Mouse (Mus musculus): Measurements from ENCODE around the gene Krt72. TPM values are rescaled to one million over a fixed set of nuclear protein-coding genes. Genes with fewer than 3 reads are reported as not detected.

Gene Krt72
- not detected in 2 replicates for polyA plus RNA-seq (2014; fragmentation: Nextera tagmentation; extraction: Ambion mirVana)

DNA sequence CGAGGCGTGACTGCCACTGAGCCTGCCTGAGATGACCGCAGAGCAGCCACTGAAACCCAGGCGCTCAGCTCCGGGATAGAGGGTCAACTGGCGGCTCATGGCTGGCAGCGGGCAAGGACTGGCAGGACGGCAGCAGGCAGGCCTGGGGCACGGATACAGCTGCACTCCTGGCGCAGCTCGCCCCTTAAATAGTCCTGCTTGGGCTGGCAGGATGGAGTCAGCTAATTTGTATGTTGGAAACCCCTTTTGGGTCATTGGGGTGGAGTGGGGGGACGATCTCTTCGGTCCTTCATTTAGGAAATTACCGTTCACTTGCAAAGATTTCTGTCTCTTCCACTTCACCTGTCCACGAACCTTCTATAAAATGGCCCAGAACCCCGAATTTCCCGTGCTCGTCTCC, at the start of gene Krt72:
Gene Krt72, minus strand, starts transcription at position 101 of the 400 bp plus-strand sequence.
- Histone ChIP-seq H3K36me3 (ENCODE audit: control insufficient read depth, insufficient read depth, low read length) (no peaks in the 10 kb centered on the region), H3K27ac (ENCODE audit: low read length) (no peak within 1 kb of the TSS), H3K4me2 (replicated peaks; ENCODE audit: low read depth, low read length) (no peak within 1 kb of the TSS), H3K4me3 (ENCODE audit: low read depth, low read length) (no peak within 1 kb of the TSS), H3K9me3 (ENCODE audit: control insufficient read depth, low read depth, low read length) (no peaks in the 10 kb centered on the region), H3K27me3 (ENCODE audit: control insufficient read depth, insufficient read depth, low read length) (no peaks in the 10 kb centered on the region), H3K9ac (replicated peaks; ENCODE audit: low read depth, low read length) (no peak within 1 kb of the TSS), H3K4me1 (ENCODE audit: control insufficient read depth, insufficient read depth, low read length) (no peaks in the 10 kb centered on the region)
- 92% methylated on average over 18 of the region's 18 CpGs for WGBS
- no peak for ATAC-seq (ENCODE audit: insufficient number of reproducible peaks, insufficient read depth, low FRiP score, low read depth)

DNA sequence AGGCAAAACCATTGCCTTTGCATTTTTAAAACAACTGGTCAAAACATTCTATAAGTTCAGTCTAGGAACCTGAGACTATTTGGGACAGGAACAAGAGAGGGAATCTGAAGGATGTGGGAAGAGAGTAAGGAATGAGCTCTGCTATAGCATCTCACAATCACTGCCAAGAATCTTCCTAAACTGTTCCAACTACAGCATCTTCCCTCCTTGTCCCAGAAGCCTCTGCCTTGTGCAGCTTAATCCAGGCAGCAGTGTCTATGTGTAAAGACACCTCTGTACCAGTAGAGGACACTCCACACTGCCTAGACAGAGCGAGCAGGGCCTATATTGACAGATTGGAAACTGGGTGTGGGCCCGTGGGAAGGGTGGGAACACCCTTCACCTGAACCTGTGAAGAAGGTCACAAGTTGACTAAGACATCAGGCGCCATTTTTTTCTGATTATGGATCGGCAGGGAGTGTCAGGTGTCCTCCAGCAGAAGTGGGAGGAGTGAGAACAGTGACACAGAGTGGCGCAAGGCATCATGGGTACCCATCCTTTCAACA, 48.6 kb upstream of the Krt72 start:
- H3K9ac ChIP-seq (replicated peaks; ENCODE audit: low read depth, low read length), result no peak overlapping the region
- no peak overlapping the region for H3K4me3 ChIP-seq (ENCODE audit: low read depth, low read length)
- no peaks in the 10 kb centered on the region for H3K9me3 ChIP-seq (ENCODE audit: control insufficient read depth, low read depth, low read length)
- no peaks in the 10 kb centered on the region for H3K36me3 ChIP-seq (ENCODE audit: control insufficient read depth, insufficient read depth, low read length)
- no peaks in the 10 kb centered on the region for H3K27me3 ChIP-seq (ENCODE audit: control insufficient read depth, insufficient read depth, low read length)
- ATAC-seq (ENCODE audit: insufficient number of reproducible peaks, insufficient read depth, low FRiP score, low read depth), result no peak
- H3K27ac ChIP-seq (ENCODE audit: low read length), result no peak overlapping the region
- WGBS, result 60% methylated on average over 5 of the region's 5 CpGs
- no peaks in the 10 kb centered on the region for H3K4me1 ChIP-seq (ENCODE audit: control insufficient read depth, insufficient read depth, low read length)
- no peak overlapping the region for H3K4me2 ChIP-seq (replicated peaks; ENCODE audit: low read depth, low read length)

DNA sequence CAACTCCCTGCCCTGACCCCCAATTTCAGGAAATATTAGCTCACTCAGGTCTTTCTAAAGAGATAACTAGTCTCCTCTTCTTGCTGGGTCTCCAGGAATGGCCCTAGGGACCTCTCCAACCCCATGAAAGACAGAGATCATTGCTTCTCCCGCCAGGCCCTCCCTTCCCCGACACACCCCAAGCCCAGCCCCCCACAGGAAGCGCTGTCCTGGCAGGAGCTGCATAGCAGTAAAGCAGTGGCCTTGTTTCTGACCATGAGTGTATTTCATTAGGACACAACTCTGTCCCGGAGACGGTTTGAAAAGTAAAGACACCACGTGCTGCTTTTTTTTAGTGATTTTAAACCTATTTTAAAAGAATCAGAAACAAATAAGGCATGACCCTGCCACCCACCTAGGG, 46.9 kb upstream of the Krt72 start:
- Histone ChIP-seq H3K36me3 (ENCODE audit: control insufficient read depth, insufficient read depth, low read length) (no peaks in the 10 kb centered on the region), H3K4me3 (ENCODE audit: low read depth, low read length) (no peak overlapping the region), H3K4me1 (ENCODE audit: control insufficient read depth, insufficient read depth, low read length) (no peaks in the 10 kb centered on the region), H3K4me2 (replicated peaks; ENCODE audit: low read depth, low read length) (no peak overlapping the region), H3K9ac (replicated peaks; ENCODE audit: low read depth, low read length) (no peak overlapping the region), H3K27ac (ENCODE audit: low read length) (no peak overlapping the region), H3K9me3 (ENCODE audit: control insufficient read depth, low read depth, low read length) (no peaks in the 10 kb centered on the region), H3K27me3 (ENCODE audit: control insufficient read depth, insufficient read depth, low read length) (no peaks in the 10 kb centered on the region)
- 29% methylated on average over 6 of the region's 6 CpGs for WGBS
- ATAC-seq (ENCODE audit: insufficient number of reproducible peaks, insufficient read depth, low FRiP score, low read depth), result no peak

DNA sequence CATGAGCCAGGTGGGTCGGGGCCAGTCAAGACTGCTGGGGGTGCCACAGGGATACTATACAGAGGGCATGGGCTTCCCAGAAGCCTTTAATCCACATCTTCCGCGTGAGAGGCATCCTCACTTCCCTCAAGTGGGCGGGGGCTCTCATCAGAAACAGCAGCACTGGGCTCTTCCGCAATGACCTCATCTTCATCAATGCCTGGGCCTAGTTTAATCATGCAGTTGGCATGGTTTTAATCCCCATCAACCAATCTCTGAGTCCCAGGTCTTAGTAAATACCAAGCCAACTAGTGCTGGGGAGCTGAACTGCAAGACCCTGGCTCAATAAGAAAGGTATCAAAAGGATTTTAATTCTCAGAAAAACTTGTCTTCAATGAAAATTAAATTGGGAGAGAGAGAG, 43.2 kb upstream of the Krt72 start:
- H3K4me1 ChIP-seq (ENCODE audit: control insufficient read depth, insufficient read depth, low read length), result no peaks in the 10 kb centered on the region
- H3K27ac ChIP-seq (ENCODE audit: low read length), result no peak overlapping the region
- H3K9me3 ChIP-seq (ENCODE audit: control insufficient read depth, low read depth, low read length), result no peaks in the 10 kb centered on the region
- no peak overlapping the region for H3K9ac ChIP-seq (replicated peaks; ENCODE audit: low read depth, low read length)
- 68% methylated on average over 5 of the region's 5 CpGs for WGBS
- H3K27me3 ChIP-seq (ENCODE audit: control insufficient read depth, insufficient read depth, low read length), result no peaks in the 10 kb centered on the region
- ATAC-seq (ENCODE audit: insufficient number of reproducible peaks, insufficient read depth, low FRiP score, low read depth), result no peak
- H3K36me3 ChIP-seq (ENCODE audit: control insufficient read depth, insufficient read depth, low read length), result no peaks in the 10 kb centered on the region
- no peak overlapping the region for H3K4me3 ChIP-seq (ENCODE audit: low read depth, low read length)
- no peak overlapping the region for H3K4me2 ChIP-seq (replicated peaks; ENCODE audit: low read depth, low read length)

DNA sequence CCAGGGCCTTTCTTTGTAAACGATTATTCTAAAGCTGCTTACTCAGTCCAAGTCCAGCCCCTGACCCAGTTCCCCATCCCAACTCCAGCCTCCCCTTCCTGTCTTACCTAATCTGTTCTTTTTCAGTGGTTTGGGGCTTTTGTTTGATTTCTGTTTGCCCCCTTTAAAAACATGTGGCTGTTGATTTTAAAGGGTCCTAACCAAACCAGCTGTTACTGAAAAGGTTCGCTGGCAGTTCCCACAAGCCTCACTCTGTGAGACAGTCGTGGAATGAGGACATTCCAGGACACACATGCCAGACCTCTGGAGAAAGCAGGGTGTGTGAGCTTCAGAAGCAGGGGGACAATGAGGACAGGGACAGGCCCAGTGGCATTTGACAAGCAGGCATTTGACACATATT, 35.5 kb upstream of the Krt72 start:
- Histone ChIP-seq H3K4me1 (ENCODE audit: control insufficient read depth, insufficient read depth, low read length) (no peaks in the 10 kb centered on the region), H3K27me3 (ENCODE audit: control insufficient read depth, insufficient read depth, low read length) (no peaks in the 10 kb centered on the region), H3K27ac (ENCODE audit: low read length) (no peak overlapping the region), H3K9ac (replicated peaks; ENCODE audit: low read depth, low read length) (no peak overlapping the region), H3K36me3 (ENCODE audit: control insufficient read depth, insufficient read depth, low read length) (no peaks in the 10 kb centered on the region), H3K4me2 (replicated peaks; ENCODE audit: low read depth, low read length) (no peak overlapping the region), H3K9me3 (ENCODE audit: control insufficient read depth, low read depth, low read length) (no peaks in the 10 kb centered on the region), H3K4me3 (ENCODE audit: low read depth, low read length) (no peak overlapping the region)
- no peak for ATAC-seq (ENCODE audit: insufficient number of reproducible peaks, insufficient read depth, low FRiP score, low read depth)
- WGBS, result 16% methylated on average over 3 of the region's 3 CpGs

DNA sequence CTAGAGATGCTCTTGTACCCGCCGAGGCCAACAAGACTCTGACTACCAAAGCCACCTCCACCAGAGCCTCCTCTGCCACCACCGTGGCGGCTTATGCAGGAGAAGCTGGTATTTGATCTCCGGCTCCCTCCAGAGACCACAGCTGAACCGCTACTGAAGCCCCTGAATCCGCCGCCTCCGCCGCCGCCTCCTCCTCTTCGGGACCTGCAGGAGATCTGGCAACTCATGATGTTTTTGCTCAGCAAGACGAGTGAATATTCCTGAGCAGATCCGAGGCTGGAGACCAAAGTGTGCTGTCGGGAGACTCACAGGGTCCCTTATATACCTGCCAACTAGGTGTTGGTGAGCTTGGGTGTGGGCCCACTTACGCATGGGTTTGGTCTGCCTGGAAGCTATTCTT, 31.6 kb upstream of the Krt72 start, which contains the start of gene Krt2:
Gene Krt2, minus strand, starts transcription at position 295 of the 400 bp plus-strand sequence.
- H3K9me3 ChIP-seq (ENCODE audit: control insufficient read depth, low read depth, low read length), result no peaks in the 10 kb centered on the region
- H3K36me3 ChIP-seq (ENCODE audit: control insufficient read depth, insufficient read depth, low read length), result no peaks in the 10 kb centered on the region
- WGBS, result 70% methylated on average over 16 of the region's 16 CpGs

DNA sequence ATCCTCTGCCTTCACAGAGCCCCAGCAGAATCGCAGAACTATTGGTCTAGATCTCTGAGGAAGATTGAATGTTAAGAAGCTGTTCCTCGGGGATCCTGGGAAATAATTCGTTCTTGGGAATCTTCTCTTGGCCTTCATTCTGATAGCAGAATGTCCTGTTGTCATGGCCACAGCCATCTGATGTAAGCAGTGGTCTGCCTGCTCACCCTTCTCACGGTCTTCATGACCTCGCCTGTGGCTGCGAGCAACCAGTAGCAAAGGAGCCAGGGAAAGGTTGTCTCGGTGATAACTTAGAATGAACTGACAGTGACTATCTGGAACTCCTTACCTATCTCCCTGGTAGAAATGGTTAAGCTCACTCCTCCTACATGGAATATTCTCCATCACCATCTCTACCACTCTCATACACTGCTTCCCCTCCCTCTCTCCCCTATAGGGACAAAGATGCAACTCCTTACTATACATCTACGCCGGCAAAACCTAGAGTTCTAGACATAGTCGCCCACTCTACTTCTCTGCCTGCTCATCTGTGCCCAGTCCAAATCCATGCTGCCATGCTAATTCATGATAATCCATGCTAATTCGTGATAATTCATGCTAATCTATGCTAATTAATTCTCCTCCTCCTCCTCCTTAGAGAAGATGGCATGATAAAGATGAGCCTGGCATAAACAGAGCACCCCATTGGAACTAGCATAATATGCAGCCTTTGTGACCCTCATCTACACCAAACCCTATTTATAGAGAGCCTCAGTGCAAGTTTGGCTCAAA, 17.0 kb upstream of the Krt72 start:
- Histone ChIP-seq H3K4me3 (ENCODE audit: low read depth, low read length) (no peak overlapping the region), H3K4me2 (replicated peaks; ENCODE audit: low read depth, low read length) (no peak overlapping the region), H3K4me1 (ENCODE audit: control insufficient read depth, insufficient read depth, low read length) (no peaks in the 10 kb centered on the region), H3K9me3 (ENCODE audit: control insufficient read depth, low read depth, low read length) (no peaks in the 10 kb centered on the region), H3K27ac (ENCODE audit: low read length) (no peak overlapping the region), H3K9ac (replicated peaks; ENCODE audit: low read depth, low read length) (no peak overlapping the region), H3K27me3 (ENCODE audit: control insufficient read depth, insufficient read depth, low read length) (no peaks in the 10 kb centered on the region), H3K36me3 (ENCODE audit: control insufficient read depth, insufficient read depth, low read length) (no peaks in the 10 kb centered on the region)
- no peak for ATAC-seq (ENCODE audit: insufficient number of reproducible peaks, insufficient read depth, low FRiP score, low read depth)
- WGBS, result 81% methylated on average over 11 of the region's 11 CpGs

More for the DNA sequence above, 31.6 kb upstream of the Krt72 start, which contains the start of gene Krt2:
- H3K4me1 ChIP-seq (ENCODE audit: control insufficient read depth, insufficient read depth, low read length), result no peaks in the 10 kb centered on the region
- H3K27ac ChIP-seq (ENCODE audit: low read length), result no peak within 1 kb of the TSS
- no peaks in the 10 kb centered on the region for H3K27me3 ChIP-seq (ENCODE audit: control insufficient read depth, insufficient read depth, low read length)
- H3K4me3 ChIP-seq (ENCODE audit: low read depth, low read length), result no peak within 1 kb of the TSS
- ATAC-seq (ENCODE audit: insufficient number of reproducible peaks, insufficient read depth, low FRiP score, low read depth), result no peak
- no peak within 1 kb of the TSS for H3K4me2 ChIP-seq (replicated peaks; ENCODE audit: low read depth, low read length)
- no peak within 1 kb of the TSS for H3K9ac ChIP-seq (replicated peaks; ENCODE audit: low read depth, low read length)

DNA sequence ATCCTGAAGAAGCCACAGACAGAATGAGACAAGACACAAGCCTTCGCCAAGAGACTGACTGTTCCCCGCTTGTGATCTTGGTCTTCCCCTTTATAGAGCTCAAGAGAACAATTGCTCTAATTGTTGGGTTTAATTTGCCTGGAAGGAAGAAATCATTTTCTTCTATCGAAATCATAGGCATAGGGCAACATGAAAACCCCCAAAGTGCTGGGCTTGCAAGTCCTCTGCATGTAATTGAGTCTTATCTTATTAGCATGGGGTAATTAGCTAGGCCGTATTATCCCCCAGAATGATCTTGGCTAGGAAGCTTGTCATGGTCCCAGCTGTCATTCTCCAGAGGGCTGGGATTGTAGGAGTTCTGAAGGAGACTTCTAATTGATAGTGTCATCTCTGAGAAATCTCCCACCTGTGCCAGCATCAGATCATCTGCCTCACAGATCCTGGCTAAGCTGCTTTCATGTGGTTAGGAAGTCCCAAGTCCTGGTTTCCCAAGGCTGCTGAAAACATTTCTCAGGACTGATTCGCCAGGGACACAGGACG, 16.1 kb upstream of the Krt72 start, which contains the start of gene Krt73:
Gene Krt73, minus strand, starts transcription at position 51 of the 540 bp plus-strand sequence.
- H3K27me3 ChIP-seq (ENCODE audit: control insufficient read depth, insufficient read depth, low read length), result no peaks in the 10 kb centered on the region
- no peaks in the 10 kb centered on the region for H3K4me1 ChIP-seq (ENCODE audit: control insufficient read depth, insufficient read depth, low read length)
- no peak for ATAC-seq (ENCODE audit: insufficient number of reproducible peaks, insufficient read depth, low FRiP score, low read depth)
- H3K9me3 ChIP-seq (ENCODE audit: control insufficient read depth, low read depth, low read length), result no peaks in the 10 kb centered on the region
- H3K4me3 ChIP-seq (ENCODE audit: low read depth, low read length), result no peak within 1 kb of the TSS
- WGBS, result 83% methylated on average over 6 of the region's 6 CpGs
- no peak within 1 kb of the TSS for H3K9ac ChIP-seq (replicated peaks; ENCODE audit: low read depth, low read length)
- H3K27ac ChIP-seq (ENCODE audit: low read length), result no peak within 1 kb of the TSS
- no peaks in the 10 kb centered on the region for H3K36me3 ChIP-seq (ENCODE audit: control insufficient read depth, insufficient read depth, low read length)
- H3K4me2 ChIP-seq (replicated peaks; ENCODE audit: low read depth, low read length), result no peak within 1 kb of the TSS
